Mouse (Mus musculus) large intestine, adult 2 months (tissue): Measurements from ENCODE around the gene Ubac2. TPM values are rescaled to one million over a fixed set of nuclear protein-coding genes. Genes with fewer than 3 reads are reported as not detected.

Experiments
- DNase-seq: peaks from one replicate; pipeline ENCODE4 v3.0.0-alpha.2; 2012; ENCODE audit warnings: low read depth, low spot score
- WGBS: fragments of 180-500 bp; shearing (Covaris S2); methylation state at CpG from one replicate; pipeline ENCODE4 v1.1.7; 2018; 5-methylcytosine and 5-hydroxymethylcytosine counted together
- polyA plus RNA-seq: library from polyadenylated mRNA; depleted of rRNA; stranded (reverse); fragments of >200 nt; gene quantifications from 2 replicates; pipeline ENCODE4 v1.2.3, GENCODE M21; 2012

Ubac2 gene
- polyA plus RNA-seq, 1 experiment, result 49.3 TPM

DNA sequence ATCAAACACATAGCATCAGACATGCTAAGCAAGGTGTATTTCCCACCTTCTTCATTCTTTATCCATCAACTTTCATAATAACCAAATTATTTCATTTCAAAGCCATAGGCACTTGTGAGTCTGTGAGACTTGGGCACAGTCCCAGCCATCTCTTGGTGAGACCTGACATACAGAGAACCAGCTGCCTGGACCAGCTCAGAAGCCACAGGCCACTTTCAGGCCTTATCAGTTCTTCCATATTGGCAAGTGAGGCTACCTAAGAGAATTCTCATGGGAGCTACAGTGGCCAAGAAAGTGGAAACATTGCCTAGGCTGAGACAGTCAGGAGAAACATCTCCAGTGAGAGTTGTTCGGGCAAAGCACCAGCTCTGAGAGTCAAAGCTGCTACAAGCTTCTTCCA is 144.6 kb downstream of the Ubac2 start:
- DNase-seq, result no peak
- 90% methylated on average over 1 of the region's 1 CpGs for WGBS

DNA sequence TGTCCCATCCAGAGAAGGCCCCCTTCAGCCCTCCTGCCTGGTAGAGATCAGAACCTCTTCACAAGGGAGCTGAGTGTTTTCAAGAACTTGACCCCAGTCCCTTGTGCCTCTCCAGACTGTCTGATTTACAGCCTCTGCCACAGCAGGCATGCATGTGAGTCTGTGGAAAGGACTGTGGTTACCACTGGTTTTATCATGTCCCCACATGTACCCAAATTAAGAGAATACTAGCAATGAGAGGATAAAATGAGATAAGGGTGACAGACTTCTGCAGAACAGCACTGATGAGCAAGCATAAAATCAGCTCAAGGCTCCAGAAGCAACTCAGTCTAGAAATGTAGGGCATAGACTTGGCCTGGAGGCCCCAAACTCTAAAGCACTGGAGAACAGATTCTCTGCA is 145.5 kb downstream of the Ubac2 start:
- DNase-seq, result no peak

DNA sequence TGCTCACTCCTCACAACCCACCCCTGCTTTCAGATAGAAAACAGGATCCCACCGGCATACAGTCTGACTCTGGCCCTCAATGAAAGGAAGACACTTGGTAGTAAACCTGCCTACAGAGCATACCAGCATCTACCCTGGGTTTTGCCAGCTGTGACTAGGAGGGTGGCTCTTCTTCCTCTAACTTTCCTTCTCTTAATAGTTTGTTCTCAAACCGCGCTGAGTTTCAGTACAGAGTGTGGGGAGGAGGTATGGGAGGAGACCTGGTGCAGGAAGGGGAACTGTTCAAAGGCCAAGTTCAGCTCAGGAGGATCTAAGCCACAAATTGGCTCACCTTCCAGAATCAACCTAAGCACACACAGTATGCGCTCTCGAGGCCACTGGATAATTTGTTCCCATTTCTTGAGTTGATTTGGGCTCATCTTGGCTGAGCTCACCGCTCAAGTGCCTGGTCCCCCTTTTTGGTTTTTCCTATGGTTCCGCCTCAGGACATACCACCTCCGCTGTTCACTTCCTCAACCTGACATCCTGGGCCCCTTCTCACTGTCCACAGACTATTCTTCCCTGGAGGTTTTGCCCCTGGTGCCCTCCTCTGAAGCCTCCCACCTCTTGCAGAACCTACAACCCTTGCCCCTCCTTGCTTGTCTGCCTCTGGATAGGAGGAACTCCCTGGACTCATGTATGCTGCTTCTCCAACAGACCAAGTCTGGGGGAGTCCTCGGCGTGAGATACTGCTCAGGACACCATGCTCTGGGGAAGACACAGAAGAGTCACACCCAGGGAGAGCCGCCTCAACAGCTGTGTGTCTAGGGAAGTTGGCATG is 150.7 kb downstream of the Ubac2 start:
- no peak for DNase-seq
- 53% methylated on average over 11 of the region's 11 CpGs for WGBS

DNA sequence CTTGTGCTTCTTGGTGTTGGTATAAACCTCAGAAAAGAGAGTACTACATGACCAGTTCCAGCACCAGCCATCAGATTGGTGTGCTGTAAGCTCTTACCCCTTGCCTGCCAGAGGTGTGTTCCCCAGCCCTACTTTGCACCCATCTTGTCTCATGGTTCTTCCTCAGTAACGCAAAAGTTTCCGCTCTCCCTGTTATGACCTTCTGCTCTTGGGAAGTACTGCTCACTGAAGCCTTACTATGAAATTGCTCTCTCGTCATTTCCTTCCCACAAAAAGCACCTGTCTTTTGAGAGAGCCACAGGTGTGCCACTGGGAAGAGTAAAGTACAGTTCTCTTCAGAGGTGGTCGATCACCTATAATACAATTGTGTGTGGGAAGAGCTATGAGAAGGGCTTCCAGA is 151.4 kb downstream of the Ubac2 start:
- no peak for DNase-seq
- WGBS, result 61% methylated on average over 4 of the region's 4 CpGs

DNA sequence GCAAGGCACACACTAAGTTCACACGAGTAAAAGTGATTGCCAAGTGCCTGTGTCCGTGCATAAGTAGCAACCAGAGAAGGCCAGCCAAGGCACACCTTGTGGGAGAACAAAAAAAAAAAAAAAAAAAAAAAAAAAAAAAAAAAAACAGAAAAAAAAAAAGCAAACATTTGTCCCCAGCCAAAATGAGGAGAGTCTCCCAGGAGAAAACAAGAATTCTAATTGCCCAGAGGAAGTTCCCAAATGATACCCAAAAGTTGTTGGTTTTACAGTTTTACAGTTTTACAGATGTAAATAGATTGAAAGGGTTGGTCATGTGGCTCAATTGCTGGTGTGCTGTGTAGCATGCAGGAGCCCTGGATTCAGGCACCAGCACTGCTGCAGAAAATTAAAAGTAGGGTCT is 153.6 kb downstream of the Ubac2 start:
- 24% methylated on average over 2 of the region's 2 CpGs for WGBS
- DNase-seq, result no peak

DNA sequence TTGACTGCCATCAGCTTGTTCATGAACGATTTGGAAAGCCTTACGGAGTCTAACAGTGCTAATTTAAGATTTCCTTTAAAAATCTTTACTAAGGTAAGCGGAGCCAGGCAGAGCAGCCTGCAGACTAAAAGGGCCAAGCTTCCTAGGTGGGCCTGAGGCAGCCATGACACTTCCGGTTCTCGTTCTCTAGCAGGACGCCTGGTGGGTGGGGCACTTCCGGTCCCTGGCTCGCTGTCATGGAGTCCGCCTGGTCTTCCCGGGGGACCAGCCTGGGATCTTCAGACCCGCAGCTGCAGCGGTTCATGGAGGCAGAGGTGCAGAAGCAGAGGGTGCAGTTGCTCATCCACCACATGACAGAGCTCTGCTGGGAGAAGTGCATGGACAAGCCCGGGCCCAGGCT is 156.0 kb downstream of the Ubac2 start, which contains the start of gene Timm8a2:
Gene Timm8a2 (plus strand): TSS at position 224 of the 400 bp plus-strand sequence.
- WGBS, result 95% methylated on average over 13 of the region's 13 CpGs
- DNase-seq, result no peak

DNA sequence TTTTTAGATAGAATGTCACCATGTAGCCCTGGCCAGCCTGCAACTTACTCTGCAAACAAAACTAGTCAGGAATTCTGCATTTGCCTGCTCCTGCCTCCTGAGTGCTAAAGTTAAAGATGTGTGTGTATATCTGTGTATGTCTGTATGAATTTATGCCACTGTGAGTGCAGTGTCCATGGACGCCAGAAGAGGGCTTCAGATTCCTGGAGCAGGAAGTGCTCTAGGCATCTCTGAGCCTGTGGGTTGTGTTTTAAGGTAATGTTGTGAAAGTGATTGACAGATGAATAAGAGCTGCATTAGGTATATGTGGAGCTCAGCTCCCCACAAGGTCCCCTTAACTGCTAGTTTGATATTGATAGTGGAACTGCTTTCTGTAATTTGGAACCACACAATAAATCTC is 156.8 kb downstream of the Ubac2 start:
- DNase-seq, result no peak
- 96% methylated on average over 1 of the region's 1 CpGs for WGBS

DNA sequence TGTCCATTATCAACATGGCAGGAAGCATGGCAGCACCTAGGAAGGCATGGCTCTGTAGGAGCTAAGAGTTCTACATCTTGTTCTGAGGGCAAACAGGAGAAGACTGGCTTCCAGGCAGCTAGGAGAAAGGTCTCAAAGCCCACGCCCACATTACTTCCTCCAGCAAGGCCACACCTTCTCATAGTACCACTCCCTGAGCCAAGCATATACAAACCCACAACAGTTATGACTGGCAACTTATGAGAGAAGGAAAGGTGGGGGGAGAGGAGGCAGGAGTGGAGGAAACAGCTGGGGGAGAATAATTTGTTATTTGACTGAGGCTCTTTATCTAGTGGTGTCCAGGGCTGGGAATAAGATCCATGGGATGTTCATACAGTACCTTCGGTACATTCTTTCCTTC is 157.4 kb downstream of the Ubac2 start:
- DNase-seq, result no peak

DNA sequence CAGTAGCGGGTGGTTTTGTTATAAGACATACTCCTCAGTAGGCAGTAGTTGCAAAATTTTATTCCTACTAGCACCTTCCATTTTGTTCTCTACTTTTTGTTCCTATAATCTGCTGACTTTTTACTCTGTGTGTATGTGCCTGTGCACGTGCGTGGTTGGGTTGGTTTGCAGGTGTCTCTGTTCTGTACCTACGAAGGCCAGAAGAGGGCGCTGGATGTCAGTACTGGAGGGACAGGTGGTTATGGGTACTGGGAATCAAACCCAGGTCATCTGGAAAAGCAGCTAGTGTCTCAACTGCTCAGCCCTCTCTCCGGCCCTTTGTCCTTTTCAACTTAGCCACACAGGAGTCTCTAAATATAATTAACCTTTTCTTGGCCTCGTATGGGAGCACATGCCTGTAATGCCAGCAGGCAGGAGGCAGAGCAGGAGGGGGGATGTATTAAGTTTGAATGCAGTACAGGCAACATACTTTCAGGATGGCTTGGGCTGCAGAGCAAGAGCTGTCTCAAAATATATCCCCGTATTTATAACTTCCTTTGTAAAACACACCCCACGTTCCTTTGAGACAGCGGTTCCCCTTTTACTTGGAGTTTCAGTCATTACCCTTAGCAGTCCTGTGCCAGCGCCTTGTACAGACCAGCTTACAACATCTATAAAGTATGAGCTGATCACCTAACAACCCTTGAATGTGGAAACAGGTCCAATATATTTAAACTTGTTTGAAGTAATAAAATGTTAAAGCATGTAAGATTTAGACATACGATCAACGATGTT is 160.6 kb downstream of the Ubac2 start:
- DNase-seq, result no peak
- WGBS, result 63% methylated on average over 13 of the region's 13 CpGs

More for the DNA sequence above, 157.4 kb downstream of the Ubac2 start:
- 48% methylated on average over 2 of the region's 2 CpGs for WGBS

DNA sequence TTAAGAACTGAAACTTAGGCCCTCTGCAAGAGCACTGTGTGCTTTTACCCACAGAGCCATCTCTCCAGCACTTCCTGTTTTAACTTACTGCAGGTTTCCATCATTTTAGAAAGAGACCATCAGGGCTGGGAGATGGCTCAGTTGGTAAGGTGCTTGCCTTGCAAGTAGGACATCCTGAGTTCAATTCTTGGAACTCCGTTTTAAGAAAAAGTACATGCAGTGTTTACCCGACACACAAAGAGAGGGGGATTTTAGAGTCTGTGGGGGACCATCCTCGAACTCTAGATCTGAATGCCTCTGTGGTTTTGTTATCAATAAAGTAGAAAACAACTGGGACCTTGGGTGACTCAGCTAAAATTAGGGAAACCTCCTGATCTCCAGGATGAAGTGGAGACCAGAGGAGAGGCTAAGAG is 163.0 kb downstream of the Ubac2 start:
- 90% methylated on average over 3 of the region's 3 CpGs for WGBS
- no peak for DNase-seq

DNA sequence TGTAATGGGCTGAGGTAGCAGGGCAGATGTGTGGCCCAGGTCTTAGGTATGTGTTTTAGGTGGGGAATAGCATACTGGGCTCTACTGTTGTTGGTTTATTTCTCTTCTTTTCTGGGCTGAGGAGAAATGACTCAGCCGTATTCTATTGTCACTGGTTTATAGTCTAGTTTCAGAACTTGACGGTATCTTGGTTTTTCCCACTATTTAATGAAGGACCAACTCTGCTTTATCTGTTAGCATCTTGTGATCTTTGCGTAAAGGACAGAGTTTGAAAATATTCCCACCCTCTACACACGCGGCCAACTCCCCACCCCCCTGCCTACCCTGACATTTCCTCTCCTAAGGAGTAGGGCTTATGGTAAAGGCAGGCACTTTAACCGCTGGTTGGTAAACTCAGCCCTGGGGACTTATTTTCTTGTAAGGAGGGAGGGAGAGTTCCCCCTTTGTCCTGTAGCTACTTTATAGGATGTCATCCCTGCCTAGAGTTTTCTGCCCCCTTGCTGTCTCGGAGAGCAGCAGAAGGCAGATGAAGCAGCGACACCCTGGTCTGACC is 163.8 kb downstream of the Ubac2 start:
- DNase-seq, result no peak
- WGBS, result 82% methylated on average over 8 of the region's 8 CpGs

DNA sequence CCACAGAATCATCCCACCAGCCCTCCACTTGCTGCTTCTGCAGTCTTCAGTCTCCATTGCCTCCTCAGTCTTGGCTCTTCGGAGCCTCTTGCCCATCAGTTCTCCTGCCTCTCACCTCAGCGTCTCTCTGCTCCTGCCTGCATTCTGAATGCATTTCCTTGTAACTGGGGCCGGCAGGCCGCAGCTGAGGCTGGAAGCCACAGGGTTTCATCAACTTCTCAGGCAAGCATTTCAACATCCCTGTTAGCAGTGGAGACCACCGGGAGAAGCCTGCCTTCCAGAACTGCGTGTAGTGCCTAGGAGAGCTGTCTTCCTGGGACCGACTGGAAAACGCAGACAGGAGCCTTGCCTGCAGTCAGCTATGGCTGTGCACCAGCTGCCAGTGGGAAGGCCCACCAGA is 169.4 kb downstream of the Ubac2 start:
- no peak for DNase-seq
- WGBS, result 90% methylated on average over 8 of the region's 8 CpGs

DNA sequence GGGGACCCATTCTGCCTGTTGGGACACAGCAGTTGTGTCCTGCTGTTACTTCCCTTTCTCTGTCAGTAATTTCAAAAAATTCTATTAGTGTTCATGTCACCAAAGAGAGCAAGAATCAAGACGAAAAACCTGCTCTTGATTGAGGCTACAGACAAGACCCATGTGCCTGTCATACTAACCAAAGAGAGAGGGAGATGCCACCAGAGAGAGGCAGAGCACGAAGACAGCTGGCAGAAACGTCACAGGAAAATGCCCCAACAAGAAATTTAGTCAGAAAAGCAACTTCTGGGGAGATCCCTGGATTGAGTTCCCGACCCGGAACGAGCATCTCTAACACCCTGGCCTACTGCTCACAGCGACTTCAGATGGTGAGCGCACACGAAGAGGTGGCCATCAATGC is 170.4 kb downstream of the Ubac2 start:
- DNase-seq, result no peak
- WGBS, result 93% methylated on average over 9 of the region's 9 CpGs

DNA sequence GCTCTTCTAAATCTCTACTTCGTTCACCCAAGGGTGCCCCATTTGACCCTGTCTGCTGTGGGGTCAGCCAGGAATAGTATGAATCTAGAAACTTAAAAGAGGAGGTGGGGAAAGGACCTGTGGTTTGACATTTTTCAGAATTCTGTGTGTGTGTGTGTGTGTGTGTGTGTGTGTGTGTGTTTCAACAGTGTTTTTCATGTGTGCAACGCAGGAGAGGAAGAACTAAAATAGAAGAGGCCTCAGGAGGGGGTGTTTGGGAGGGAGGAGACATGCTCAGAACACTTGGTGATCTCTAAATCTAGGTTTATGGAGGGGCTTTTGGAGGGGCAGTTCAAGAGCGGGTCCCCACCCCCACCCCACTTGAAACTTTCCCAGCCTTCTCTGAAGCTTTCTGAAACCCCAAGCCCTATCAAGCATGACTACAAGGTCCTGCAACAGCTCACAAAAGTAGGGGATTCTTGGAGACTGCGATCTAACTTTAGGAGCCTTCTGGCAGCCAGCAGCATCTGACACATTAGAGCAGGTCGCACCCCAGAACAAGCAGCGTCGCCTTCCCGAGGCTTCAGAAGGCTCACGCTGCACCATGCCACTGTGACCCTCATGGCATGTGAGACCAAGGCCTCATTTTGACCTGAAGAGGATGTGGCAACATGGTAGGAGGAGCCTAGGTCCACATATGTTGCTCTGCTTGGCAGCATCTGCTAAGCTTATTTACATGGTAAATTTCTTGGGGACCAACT is 174.6 kb downstream of the Ubac2 start:
- WGBS, result 86% methylated on average over 9 of the region's 9 CpGs
- DNase-seq, result no peak

DNA sequence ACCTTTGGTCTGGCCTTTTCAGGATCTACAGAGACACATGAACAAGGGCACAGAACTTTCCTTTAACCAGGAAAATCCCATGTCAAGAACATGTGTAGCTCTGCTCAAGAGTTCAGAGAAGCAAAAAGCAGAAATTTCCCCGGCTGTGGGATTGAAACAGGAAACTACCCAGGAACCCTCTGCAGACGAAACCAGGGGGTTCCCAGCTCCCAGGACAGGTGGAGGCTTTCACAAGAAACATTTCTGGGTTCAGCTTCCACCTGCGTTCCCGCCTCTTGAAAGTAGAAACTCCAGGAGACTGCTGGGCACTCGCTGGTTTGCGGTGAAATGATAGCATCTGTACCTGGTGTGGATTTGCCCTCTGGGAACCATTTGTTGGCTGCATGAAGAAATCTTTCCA is 178.5 kb downstream of the Ubac2 start:
- 81% methylated on average over 6 of the region's 6 CpGs for WGBS
- no peak for DNase-seq

DNA sequence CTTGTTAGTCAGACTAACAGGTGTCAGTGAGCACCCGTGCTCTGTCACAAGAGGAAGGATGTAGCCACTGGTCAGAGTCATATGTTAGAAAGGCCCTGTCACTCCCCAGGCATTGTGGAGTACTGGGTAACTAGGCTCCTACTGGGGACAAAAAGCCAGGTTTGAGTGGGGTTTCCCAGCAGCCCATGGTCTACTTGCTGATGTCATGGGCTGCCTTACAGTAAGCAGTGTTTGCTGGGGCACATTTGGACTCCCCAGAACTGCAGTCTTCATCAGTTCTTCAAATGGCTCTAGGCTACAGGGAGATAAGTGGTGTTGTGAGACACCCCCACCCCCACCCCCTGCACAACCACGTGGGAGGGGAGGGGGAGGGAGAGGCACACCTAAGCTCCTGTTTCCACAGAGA is 179.5 kb downstream of the Ubac2 start:
- WGBS, result 35% methylated on average over 2 of the region's 2 CpGs
- DNase-seq, result no peak

DNA sequence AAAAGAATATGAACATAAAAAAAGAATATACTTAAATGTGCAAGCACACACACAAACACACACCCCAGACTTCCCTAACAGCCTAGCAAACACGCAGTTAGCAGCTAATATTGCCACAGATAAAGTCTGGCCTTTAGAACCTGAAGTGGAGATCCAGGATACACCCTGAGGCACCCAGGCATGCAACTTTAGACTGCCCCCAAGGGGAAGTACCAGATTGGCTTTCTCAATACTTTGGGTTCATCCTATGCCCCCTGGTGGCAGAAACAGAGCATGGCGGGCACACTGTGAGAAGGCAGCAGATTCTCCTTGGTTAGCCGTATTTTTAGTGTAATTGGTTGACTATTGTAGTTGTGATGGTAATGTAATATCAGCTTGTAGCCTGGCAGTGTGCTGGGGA is 182.2 kb downstream of the Ubac2 start:
- WGBS, result 2% methylated on average over 3 of the region's 3 CpGs
- no peak for DNase-seq

DNA sequence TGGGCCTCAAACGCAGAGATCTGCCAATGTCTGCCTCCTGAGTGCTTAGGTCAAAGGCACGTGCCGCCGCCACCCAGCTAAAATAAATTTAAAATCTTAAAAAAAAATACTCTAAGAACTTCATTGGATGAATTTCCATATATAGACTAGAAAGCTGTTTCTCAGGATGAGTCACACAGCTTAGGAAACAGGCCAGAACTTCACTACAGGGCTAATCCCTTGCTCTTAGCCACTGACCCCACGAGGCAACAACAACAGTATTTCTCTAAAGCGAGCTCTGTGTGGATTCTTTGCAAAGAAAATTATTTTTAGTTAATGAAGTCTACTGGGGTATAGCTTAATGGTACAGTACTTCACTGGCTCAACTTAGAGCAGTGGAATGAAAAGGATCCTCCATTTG is 183.0 kb downstream of the Ubac2 start:
- DNase-seq, result no peak
- WGBS, result 63% methylated on average over 6 of the region's 6 CpGs

DNA sequence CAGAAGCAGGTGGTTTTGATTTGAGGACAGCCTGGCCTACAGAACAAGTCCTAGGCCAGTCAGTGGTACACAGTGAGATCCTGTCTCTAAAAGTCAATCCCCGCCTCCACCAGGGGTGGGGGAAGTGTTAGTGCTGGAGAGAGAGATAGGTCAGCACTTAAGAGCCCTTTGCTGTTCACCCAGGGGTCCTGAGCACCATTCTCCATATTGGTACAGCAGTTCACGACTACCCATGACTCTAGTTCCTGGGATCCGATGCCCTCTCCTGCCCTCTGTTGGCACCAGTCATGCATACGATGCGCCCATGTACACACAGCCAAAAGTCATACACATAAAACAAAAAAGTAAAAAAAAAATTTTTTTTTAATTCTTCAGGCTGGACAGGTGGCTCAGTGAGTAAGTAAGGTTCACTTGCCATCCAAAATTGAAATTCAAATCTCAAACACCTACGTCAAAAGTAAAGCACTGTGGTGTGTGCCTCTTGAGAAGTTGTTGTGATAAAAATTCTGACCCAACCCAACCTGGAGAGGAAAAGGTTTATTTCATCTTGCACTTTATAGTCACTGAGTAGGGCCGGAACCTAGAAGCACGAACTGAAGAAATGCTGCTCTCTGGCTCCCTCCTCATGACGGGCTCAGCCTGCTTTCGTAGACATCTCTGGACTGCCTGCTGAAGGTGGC is 184.1 kb downstream of the Ubac2 start:
- 81% methylated on average over 10 of the region's 10 CpGs for WGBS
- DNase-seq, result no peak

DNA sequence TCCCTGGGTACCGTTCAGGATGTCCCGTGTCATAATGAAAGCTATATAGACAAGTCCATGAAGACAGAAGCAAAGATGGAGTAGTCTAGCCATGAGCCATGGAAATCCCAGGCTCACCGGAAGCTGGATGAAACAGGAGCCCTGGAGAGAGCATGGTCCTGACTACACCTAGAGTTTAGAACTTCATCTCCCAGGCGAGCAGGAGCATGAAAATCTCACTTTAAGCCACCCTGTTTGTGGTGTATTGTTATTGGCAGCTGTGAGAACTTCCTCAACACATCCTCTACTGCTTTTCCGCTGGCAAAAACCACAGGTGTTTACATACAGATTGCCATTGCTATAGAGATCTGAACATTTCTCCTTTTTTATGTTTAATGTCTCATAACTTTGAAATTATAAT is 185.2 kb downstream of the Ubac2 start:
- DNase-seq, result no peak
- WGBS, result 65% methylated on average over 5 of the region's 5 CpGs
